Mouse (Mus musculus): ENCODE measurements around the gene Zim1. TPM values are rescaled to one million over a fixed set of nuclear protein-coding genes. Genes with fewer than 3 reads are reported as not detected.
A peak's percentile ranks its signal among the peaks of the same experiment; 100 is the strongest.

Gene Zim1
- polyA plus RNA-seq, 1 experiment: 18.1 TPM

GRCm38 (mm10) chr7:6709396-6709795, 13.1 kb upstream of the Zim1 start:
- no peak for DNase-seq (ENCODE audit: low read depth)
- TF ChIP-seq CTCF (IDR thresholded peaks at IDR 0.05; ENCODE audit: borderline replicate concordance, extremely low read depth, insufficient read depth, insufficient read length) (no peak), POLR2A (IDR thresholded peaks at IDR 0.05; ENCODE audit: borderline replicate concordance, extremely low read depth, insufficient read depth, insufficient read length, poor library complexity, severe bottlenecking) (no peak)

- TF ChIP-seq CTCF (IDR thresholded peaks at IDR 0.05; ENCODE audit: borderline replicate concordance, extremely low read depth, insufficient read depth, insufficient read length): no peak
- TF ChIP-seq POLR2A (IDR thresholded peaks at IDR 0.05; ENCODE audit: borderline replicate concordance, extremely low read depth, insufficient read depth, insufficient read length, poor library complexity, severe bottlenecking): no peak
- DNase-seq (ENCODE audit: low read depth): no peak
These were observed 12.4 kb upstream of the Zim1 start for GRCm38 (mm10) chr7:6708451-6709180.

GRCm38 (mm10) chr7:6707416-6708015, 11.3 kb upstream of the Zim1 start:
- no peak for TF ChIP-seq POLR2A (IDR thresholded peaks at IDR 0.05; ENCODE audit: borderline replicate concordance, extremely low read depth, insufficient read depth, insufficient read length, poor library complexity, severe bottlenecking)
- no peak for TF ChIP-seq CTCF (IDR thresholded peaks at IDR 0.05; ENCODE audit: borderline replicate concordance, extremely low read depth, insufficient read depth, insufficient read length)
- no peak for DNase-seq (ENCODE audit: low read depth)

- TF ChIP-seq POLR2A (IDR thresholded peaks at IDR 0.05; ENCODE audit: borderline replicate concordance, extremely low read depth, insufficient read depth, insufficient read length, poor library complexity, severe bottlenecking) (no peak), CTCF (IDR thresholded peaks at IDR 0.05; ENCODE audit: borderline replicate concordance, extremely low read depth, insufficient read depth, insufficient read length) (no peak)
- DNase-seq (ENCODE audit: low read depth): no peak
These were observed 3.0 kb upstream of the Zim1 start for GRCm38 (mm10) chr7:6699230-6699629.

- no peak for DNase-seq (ENCODE audit: low read depth)
- no peak for TF ChIP-seq CTCF (IDR thresholded peaks at IDR 0.05; ENCODE audit: borderline replicate concordance, extremely low read depth, insufficient read depth, insufficient read length)
- TF ChIP-seq POLR2A (IDR thresholded peaks at IDR 0.05; ENCODE audit: borderline replicate concordance, extremely low read depth, insufficient read depth, insufficient read length, poor library complexity, severe bottlenecking): no peak
These were observed 10.7 kb downstream of the Zim1 start for GRCm38 (mm10) chr7:6685511-6685910.

GRCm38 (mm10) chr7:6666726-6667125, 29.5 kb downstream of the Zim1 start:
- TF ChIP-seq CTCF (IDR thresholded peaks at IDR 0.05; ENCODE audit: borderline replicate concordance, extremely low read depth, insufficient read depth, insufficient read length) (no peak), POLR2A (IDR thresholded peaks at IDR 0.05; ENCODE audit: borderline replicate concordance, extremely low read depth, insufficient read depth, insufficient read length, poor library complexity, severe bottlenecking) (no peak)
- DNase-seq (ENCODE audit: low read depth): no peak

- DNase-seq (ENCODE audit: low read depth): no peak
- TF ChIP-seq POLR2A (IDR thresholded peaks at IDR 0.05; ENCODE audit: borderline replicate concordance, extremely low read depth, insufficient read depth, insufficient read length, poor library complexity, severe bottlenecking): no peak
These were observed 32.8 kb downstream of the Zim1 start for GRCm38 (mm10) chr7:6663430-6663829.

GRCm38 (mm10) chr7:6659605-6660004, 36.6 kb downstream of the Zim1 start:
- DNase-seq (ENCODE audit: low read depth): peak; percentile 60
- TF ChIP-seq POLR2A (IDR thresholded peaks at IDR 0.05; ENCODE audit: borderline replicate concordance, extremely low read depth, insufficient read depth, insufficient read length, poor library complexity, severe bottlenecking): no peak
- peak; percentile 50; the same call in 1 of the 2 replicates for TF ChIP-seq CTCF (IDR thresholded peaks at IDR 0.05; ENCODE audit: borderline replicate concordance, extremely low read depth, insufficient read depth, insufficient read length)

- no peak for DNase-seq (ENCODE audit: low read depth)
- TF ChIP-seq POLR2A (IDR thresholded peaks at IDR 0.05; ENCODE audit: borderline replicate concordance, extremely low read depth, insufficient read depth, insufficient read length, poor library complexity, severe bottlenecking) (no peak), CTCF (IDR thresholded peaks at IDR 0.05; ENCODE audit: borderline replicate concordance, extremely low read depth, insufficient read depth, insufficient read length) (no peak)
These were observed 37.6 kb downstream of the Zim1 start for GRCm38 (mm10) chr7:6658606-6659005.

GRCm38 (mm10) chr7:6652151-6652550, 44.1 kb downstream of the Zim1 start:
- TF ChIP-seq POLR2A (IDR thresholded peaks at IDR 0.05; ENCODE audit: borderline replicate concordance, extremely low read depth, insufficient read depth, insufficient read length, poor library complexity, severe bottlenecking) (no peak), CTCF (IDR thresholded peaks at IDR 0.05; ENCODE audit: borderline replicate concordance, extremely low read depth, insufficient read depth, insufficient read length) (no peak)
- no peak for DNase-seq (ENCODE audit: low read depth)

- DNase-seq (ENCODE audit: low read depth): no peak
- no peak for TF ChIP-seq POLR2A (IDR thresholded peaks at IDR 0.05; ENCODE audit: borderline replicate concordance, extremely low read depth, insufficient read depth, insufficient read length, poor library complexity, severe bottlenecking)
- no peak for TF ChIP-seq CTCF (IDR thresholded peaks at IDR 0.05; ENCODE audit: borderline replicate concordance, extremely low read depth, insufficient read depth, insufficient read length)
These were observed 45.0 kb downstream of the Zim1 start for GRCm38 (mm10) chr7:6651221-6651620.

GRCm38 (mm10) chr7:6650526-6650925, 45.7 kb downstream of the Zim1 start:
- DNase-seq (ENCODE audit: low read depth): no peak
- TF ChIP-seq CTCF (IDR thresholded peaks at IDR 0.05; ENCODE audit: borderline replicate concordance, extremely low read depth, insufficient read depth, insufficient read length) (no peak), POLR2A (IDR thresholded peaks at IDR 0.05; ENCODE audit: borderline replicate concordance, extremely low read depth, insufficient read depth, insufficient read length, poor library complexity, severe bottlenecking) (no peak)

Measured in brain, embryonic 14.5 days (tissue).